Mouse (Mus musculus) heart, postnatal 4 days (tissue): Measurements from ENCODE around the gene Gfod2. TPM values are rescaled to one million over a fixed set of nuclear protein-coding genes. Genes with fewer than 3 reads are reported as not detected.

Experiments
- DNase-seq: peaks from one replicate; pipeline ENCODE4 v3.0.0; 2021
- total RNA-seq, 2 experiments: library from RNA; stranded (reverse); gene quantifications; 2 replicates each; pipeline ENCODE4 v1.2.3; 2021

The Gfod2 gene
- total RNA-seq, 2 experiments from 2014 or later: 4.6 to 4.9 TPM

- no peak for DNase-seq
Observed at GRCm38 (mm10) chr8:105757796-105758276, 628 bp downstream of the Gfod2 start.

DNA sequence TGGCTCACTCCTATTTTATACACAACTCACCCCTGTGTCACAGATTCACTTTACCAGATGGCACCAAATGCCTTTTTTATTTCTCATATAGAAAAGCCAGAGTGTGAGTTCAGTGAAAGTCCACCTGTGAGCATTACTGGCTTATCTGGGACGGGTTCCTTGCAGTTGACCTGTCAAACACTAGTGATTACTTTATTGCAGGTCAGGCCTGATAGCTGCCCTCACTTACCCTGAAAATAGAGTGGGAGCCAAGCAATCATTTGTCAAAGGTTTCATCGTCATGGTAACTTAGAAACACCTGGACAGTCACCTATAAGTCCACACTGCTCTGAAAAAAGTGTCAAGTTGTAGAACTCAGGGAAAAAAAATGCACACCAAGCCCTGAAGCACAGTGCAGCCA is 3.8 kb downstream of the Gfod2 start:
- DNase-seq: no peak

GRCm38 (mm10) chr8:105753916-105754315 is 4.5 kb downstream of the Gfod2 start:
- no peak for DNase-seq

GRCm38 (mm10) chr8:105750606-105751005 is 7.9 kb downstream of the Gfod2 start:
- peak; percentile 82 for DNase-seq

- no peak for DNase-seq
Observed at GRCm38 (mm10) chr8:105743301-105743700, 15.2 kb downstream of the Gfod2 start.

- no peak for DNase-seq
Observed at GRCm38 (mm10) chr8:105739216-105739615, 19.2 kb downstream of the Gfod2 start.

DNA sequence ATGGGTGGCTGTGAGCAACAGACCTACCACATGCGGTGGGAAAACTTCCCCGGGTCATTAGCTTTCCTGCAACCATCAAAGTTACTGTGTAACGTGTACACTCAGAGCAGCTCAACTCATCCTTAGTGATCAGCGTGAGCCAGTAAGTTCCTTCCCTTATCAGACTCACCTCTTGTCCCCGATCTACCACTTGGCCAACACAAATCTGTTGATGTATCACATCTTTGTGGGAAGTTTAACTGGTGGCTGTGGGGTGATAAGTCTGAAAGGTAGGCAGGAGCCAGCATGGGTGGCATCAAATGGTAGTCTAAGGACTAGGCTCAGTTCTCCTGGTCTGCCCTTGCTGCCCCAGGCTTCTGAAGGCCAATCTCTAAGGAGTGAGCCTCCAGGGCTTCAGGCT is 26.3 kb downstream of the Gfod2 start:
- DNase-seq: no peak

DNA sequence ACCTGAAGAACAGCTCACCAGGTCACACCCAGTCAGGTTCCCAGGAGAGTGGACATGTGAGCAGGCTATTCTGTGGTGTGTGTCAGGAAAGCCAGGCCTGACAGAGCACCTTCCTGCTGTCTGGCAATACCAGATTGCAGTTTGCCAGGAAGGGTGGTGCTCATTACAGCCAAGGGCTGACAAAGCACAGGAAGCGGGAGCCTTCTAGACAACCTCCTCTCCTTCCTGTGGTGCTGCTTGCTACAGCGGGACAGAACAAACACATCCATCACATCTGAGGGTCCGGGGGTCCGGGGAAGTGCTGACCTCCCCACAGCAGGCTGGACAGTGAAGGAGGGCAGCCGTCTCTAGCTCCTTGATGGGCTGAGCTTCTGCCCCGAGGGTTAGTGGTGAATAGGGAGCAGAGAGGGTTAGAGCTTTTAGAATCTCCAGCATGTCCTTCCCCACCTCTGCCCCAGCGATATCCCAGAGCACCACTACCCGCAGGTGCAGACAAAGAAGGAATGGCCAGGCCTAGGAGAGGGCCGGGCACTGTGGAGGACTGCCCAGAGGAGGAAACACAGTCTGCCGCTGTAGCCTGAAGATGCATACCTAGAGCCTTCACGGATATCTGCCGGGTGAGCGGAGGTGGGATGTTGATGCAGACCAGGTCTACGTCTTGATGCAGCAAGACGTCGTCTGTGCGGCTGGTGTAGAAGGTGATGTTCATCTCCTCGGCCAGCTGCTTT is 30.9 kb downstream of the Gfod2 start:
- peak; percentile 57 for DNase-seq

- DNase-seq: no peak
Observed at GRCm38 (mm10) chr8:105725726-105726125, 32.7 kb downstream of the Gfod2 start.

DNA sequence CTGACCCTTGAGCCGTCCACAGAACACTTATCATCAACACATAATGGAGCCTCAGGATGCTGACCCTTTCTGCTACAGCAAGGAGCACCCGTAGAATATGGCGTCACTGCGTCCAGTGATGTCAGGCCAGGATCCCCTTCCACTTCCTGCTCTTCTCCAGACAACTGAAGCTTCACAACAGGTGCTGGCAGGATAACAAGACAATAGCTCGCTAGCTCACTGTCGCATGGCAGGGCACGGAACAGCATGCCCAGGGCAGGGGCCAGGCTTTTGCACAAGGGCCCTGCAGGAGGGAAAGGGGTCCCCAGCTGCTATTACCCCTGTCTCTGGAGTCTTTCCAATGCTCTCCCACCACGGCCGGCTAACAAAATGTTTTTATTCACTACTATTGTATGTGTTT is 35.6 kb downstream of the Gfod2 start:
- no peak for DNase-seq

DNA sequence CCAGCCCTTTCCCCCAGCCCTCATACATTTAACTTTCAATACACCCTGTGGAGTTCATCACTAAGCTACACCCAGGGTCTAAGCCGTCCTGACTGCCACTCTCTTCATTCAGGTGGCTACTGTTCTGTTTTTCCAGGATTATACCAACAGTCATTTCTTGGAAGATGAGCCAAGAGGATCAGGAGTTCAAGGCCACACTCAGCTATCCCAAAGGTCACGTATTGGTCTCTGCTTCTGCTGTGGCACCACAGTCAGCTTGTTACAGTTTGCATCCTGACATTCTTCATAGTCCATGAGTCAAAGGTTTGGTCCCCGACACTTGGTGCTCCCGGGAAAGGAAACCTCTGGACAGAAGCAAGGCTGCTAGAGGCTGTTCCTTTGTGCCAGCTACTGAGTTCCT is 38.8 kb downstream of the Gfod2 start:
- no peak for DNase-seq

DNA sequence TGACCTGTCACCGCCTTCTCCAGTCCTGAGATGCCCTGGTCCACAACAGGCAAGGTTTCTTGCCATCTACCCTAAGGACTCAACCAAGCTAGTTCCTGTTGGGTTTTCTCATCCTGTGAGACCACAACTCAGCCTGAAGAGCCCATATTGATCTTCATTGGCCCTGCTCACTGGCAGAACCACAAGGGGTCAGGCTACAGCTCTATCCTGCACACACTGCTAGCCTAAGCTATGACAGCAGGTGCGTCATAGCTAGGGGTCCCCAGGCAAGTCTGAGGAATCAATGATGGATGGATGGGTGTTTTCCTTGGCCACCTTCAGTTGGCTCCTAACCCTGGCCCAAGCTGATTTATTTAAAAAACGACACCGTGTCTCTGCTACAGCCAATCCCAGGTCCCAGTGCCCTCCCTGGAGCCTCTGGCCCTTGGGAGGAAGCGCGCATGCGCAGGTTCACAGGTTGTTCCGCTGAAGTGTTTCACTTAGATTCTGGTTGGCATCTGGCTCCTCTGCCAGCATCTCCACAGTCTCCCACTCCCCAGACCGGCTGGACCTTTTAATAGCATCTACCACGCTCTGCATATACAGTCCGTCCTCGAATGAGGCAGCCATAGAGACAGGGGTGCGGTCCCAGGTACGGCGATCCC is 42.0 kb downstream of the Gfod2 start:
- no peak for DNase-seq

DNA sequence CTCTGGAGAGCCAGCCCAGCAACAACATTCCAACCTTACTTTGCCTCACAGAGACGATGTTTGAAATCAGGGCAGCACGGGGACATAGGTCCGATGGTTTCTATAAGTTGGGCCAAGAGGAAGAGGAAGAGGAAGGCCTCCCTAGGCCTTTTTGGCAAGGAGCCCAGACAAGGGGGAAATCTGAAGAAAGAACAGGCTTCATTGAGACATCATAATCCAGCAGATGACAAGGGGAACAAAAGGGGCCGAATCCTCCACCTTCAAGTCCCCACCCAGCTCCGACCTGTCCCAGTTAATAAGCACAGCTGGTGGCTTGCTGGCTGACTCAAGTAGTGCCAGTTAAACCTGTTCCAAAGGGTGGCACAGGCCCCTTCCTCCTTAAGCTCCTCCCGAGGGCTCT is 43.4 kb downstream of the Gfod2 start:
- no peak for DNase-seq

DNA sequence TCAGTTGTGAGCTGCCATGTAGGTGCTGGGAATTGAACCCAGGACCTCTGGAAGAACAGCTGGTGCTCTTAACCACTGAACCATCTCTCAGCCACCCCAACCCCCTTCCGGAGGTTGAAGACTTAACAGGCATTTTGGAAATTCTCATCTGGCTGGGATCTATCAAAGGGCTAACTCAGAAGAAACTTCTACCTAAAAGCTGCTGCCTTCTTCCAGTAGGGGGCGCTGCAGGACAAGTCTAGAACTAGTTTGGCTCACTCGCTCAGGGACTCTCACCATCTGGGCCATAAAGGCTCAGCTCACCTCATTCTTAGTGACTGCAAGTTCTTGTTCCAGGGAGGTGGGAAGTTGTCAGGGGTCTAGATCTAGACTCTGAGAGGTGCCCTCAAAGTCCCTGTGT is 44.3 kb downstream of the Gfod2 start:
- DNase-seq: peak; percentile 93

DNA sequence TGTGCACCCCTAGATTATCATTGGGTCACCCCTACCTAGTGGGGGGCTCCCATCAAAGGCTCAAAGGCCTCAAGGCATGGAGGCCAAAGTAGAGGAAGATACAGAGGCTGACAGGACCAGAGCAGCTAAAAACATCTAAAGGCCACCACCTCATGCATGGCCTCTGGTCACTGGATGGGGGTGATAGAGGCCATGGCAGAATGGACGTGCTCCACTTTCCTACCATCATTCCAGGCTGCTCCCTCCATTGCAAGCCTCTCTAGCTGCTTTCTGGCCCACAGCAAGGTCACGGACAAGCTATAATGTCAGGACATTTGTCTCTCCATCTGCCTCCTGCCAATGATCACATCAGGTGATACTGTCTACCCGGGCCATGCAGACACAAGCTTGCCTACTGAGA is 46.2 kb downstream of the Gfod2 start:
- DNase-seq: no peak

GRCm38 (mm10) chr8:105709317-105709716 is 49.1 kb downstream of the Gfod2 start:
- no peak for DNase-seq

DNA sequence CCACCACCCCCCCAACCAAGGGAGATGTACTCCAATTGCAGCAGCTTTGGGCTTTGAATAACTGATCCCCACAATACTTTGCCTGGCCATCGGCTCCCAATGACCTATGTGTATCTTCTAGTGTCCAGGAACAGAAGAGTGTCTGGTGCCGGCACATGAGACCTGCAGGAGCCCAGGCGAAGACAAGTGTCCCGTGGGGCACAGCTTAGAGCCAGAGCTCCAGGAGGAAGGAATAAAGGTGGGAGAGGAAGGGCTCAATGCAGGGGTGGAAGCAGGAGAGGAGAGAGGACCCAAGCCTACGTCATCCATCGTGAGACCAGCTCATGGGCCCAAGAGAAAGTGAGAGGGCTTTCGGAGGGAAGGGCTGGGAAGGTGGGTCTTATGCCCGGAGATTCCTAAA is 49.8 kb downstream of the Gfod2 start:
- DNase-seq: no peak

GRCm38 (mm10) chr8:105707498-105708403 is 50.7 kb downstream of the Gfod2 start, which contains the start of the genes 4933405L10Rik and Enkd1:
TSS of gene 4933405L10Rik (plus strand) at chr8:105707655.
TSS of gene Enkd1 (minus strand) at chr8:105708210.
- peak; percentile 84 for DNase-seq

- DNase-seq: no peak
Observed at GRCm38 (mm10) chr8:105706426-105706825, 52.0 kb downstream of the Gfod2 start.

DNA sequence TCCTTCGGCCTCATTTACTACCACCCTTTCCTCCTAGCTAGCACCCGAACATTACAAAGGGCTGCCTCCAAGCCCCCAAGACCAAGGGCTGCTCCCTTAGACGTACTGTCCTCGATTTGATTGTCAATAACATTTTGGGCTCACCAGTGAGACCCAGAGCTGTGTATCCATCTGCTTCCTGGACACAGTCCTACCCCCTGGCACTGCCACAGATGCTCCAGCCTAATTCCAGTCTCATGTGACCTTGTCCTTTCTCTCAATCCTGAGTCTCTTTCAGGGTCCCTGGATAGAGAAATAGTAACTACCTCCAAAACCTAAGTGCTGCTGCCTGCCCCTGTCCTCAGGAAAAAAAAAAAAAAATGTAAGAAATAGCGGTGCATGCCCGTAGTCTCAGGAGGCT is 53.5 kb downstream of the Gfod2 start:
- DNase-seq: no peak

- DNase-seq: no peak
Observed at GRCm38 (mm10) chr8:105704146-105704812, 54.2 kb downstream of the Gfod2 start.

- no peak for DNase-seq
Observed at GRCm38 (mm10) chr8:105702731-105703415, 55.6 kb downstream of the Gfod2 start.
